Mouse (Mus musculus): Measurements from ENCODE around the gene Srxn1. TPM values are rescaled to one million over a fixed set of nuclear protein-coding genes. Genes with fewer than 3 reads are reported as not detected.
A peak's percentile ranks its signal among the peaks of the same experiment; 100 is the strongest.

Gene Srxn1
- polyA plus RNA-seq, 1 experiment from 2014 or later, result 9.4 TPM

DNA sequence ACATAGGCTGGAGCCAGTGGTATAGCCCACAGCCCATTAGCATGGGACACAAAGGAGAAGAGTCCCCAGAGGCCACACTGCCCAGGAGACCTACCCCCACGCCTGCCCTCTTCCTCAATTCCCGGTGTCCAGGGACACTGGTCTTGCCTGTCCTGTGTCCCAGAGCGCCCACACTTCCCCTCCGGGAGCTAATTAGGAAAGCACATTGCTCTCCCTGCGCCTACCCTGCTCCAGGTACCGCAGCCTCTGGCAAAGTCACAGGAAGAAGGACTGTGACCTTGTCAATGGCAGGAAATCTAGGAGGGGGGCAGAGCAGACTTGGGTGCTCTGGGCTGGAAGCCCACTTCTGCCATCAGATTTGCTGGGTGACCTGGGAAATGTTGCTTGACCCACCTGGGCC lies 45.1 kb downstream of the Srxn1 start:
- Histone ChIP-seq H3K36me3 (no peaks in the 10 kb centered on the region), H3K9ac (no peak overlapping the region), H3K4me3 (no peak overlapping the region), H3K9me3 (no peaks in the 10 kb centered on the region), H3K4me2 (replicated peaks) (no peak overlapping the region), H3K27me3 (peaks cover 24% of the 10 kb centered on the region), H3K4me1 (peaks cover 5% of the 10 kb centered on the region), H3K27ac (no peak overlapping the region)
- ATAC-seq (ENCODE audit: low FRiP score, low read depth), result no peak
- WGBS, result 63% methylated on average over 6 of the region's 6 CpGs

DNA sequence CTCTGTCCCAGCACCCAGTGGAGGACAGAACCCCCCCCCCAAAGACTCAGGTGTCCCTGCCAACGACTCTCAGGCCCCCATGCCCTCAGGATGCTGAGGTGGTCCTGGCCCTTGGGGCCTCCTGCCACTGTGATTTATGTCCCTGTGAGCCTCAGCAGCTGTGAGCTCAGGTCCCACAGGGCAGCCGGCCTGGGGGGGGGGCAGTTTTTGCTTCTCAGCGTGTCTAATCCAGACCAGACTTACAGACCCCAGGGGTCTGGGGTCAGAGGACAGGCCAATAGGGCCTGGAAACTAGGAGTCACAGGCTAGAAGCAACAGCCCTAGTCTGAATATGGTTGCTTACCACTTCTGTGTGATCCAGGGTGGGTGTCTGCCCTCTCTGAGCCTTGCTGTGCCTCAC lies 48.0 kb downstream of the Srxn1 start:
- no peaks in the 10 kb centered on the region for H3K36me3 ChIP-seq
- no peak overlapping the region for H3K4me3 ChIP-seq
- ATAC-seq (ENCODE audit: low FRiP score, low read depth), result no peak
- WGBS, result 16% methylated on average over 3 of the region's 3 CpGs
- H3K4me1 ChIP-seq, result peaks cover 13% of the 10 kb centered on the region
- H3K9ac ChIP-seq, result no peak overlapping the region
- H3K27me3 ChIP-seq, result no peaks in the 10 kb centered on the region
- no peak overlapping the region for H3K4me2 ChIP-seq (replicated peaks)
- H3K9me3 ChIP-seq, result no peaks in the 10 kb centered on the region
- no peak overlapping the region for H3K27ac ChIP-seq

DNA sequence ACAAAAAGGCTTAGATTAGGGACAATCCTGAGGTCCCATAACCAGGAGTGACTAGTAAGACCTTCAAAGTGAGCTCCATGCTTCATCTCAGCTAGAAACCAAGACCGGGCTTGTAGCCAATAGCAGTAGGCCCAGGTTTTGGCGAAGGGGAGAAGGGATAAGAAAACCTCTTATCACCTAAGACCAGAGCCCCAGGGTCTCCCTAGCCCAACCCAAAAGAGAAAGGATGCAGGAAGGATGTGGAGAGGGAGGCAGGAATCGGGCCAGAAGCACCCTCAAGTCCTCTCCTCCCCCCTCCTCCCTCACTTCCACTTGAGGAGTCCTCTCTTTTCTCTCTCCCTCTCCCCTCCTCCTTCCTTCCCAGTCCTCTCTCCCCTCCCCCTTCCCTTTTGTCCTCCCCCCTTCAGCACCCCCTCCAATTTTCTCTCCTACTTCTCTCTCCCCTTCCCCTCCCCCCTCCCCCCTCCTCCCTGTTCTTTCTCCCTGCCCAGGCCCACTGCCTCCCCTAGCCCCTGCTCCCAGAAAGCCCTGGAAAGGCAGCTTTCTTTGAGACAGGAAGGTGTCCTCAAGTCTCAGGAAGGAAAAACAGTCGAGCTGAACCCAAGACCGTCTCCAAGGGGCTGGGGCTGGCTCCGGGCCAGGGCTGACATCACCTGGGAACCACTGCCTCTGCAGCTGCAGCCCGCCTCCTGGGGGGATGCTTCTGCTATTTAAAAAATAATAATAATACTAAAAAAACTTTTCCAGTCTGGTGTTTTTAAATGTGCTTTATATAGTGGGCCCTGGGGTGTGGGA lies 50.3 kb downstream of the Srxn1 start:
- Histone ChIP-seq H3K4me2 (replicated peaks) (0 out of 2 replicates have a peak overlapping the region, but pooled peaks have one; percentile 5), H3K27me3 (no peaks in the 10 kb centered on the region), H3K27ac (peak overlapping the region; percentile 44; the same call in 1 of the 2 replicates), H3K4me1 (peaks cover 13% of the 10 kb centered on the region), H3K9ac (no peak overlapping the region), H3K36me3 (no peaks in the 10 kb centered on the region), H3K4me3 (no peak overlapping the region), H3K9me3 (peaks cover 7% of the 10 kb centered on the region; the same call in 1 of the 2 replicates)
- 39% methylated on average over 7 of the region's 7 CpGs for WGBS
- ATAC-seq (ENCODE audit: low FRiP score, low read depth), result peak; percentile 81

DNA sequence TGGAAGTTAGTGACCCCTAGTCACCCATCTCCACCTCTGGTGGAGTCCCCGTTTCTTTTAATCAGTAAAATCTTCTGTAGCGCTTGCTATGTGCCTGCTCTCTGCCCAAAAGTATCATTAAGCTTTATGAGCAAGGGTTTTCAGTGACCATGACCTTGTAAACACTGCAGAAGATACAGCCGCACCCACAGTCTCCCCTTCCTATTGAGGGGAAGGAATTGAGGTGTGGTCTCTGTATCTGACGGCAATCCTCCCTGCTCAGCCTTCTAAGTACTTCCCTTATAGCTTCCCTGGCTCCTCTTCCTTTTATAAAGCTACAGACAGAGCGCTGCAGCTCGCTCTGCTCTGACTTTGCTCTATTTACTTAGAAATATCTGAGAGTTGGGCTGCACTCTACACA lies 51.2 kb downstream of the Srxn1 start:
- no peak overlapping the region for H3K27ac ChIP-seq
- no peak overlapping the region for H3K4me2 ChIP-seq (replicated peaks)
- no peaks in the 10 kb centered on the region for H3K36me3 ChIP-seq
- no peak overlapping the region for H3K4me3 ChIP-seq
- H3K9ac ChIP-seq, result no peak overlapping the region
- no peak for ATAC-seq (ENCODE audit: low FRiP score, low read depth)
- 67% methylated on average over 6 of the region's 6 CpGs for WGBS
- H3K27me3 ChIP-seq, result no peaks in the 10 kb centered on the region
- peaks cover 7% of the 10 kb centered on the region; the same call in 1 of the 2 replicates for H3K9me3 ChIP-seq
- H3K4me1 ChIP-seq, result peaks cover 13% of the 10 kb centered on the region

DNA sequence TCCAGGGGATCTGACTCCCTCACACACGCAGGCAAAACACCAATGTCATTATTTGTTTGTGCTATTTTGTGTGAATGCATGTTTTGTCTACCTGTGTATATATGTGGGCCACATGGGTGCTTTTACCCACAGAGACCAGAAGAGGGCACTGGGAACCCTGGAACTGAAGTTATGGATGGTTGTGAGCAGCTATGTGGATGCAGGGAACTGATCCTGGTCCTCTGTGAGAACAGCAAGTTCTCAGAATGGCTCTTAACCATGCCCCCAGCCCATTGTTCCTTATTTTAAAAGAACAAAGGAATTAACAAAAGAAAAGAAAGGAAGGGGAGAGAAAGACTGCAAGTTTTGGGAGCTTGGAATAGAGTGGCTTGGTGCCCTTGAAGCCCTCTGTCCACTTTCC lies 54.2 kb downstream of the Srxn1 start:
- H3K4me2 ChIP-seq (replicated peaks), result no peak overlapping the region
- H3K9ac ChIP-seq, result no peak overlapping the region
- peaks cover 7% of the 10 kb centered on the region; the same call in 1 of the 2 replicates for H3K9me3 ChIP-seq
- H3K4me1 ChIP-seq, result peaks cover 13% of the 10 kb centered on the region
- H3K4me3 ChIP-seq, result no peak overlapping the region
- WGBS, result 82% methylated on average over 1 of the region's 1 CpGs
- no peaks in the 10 kb centered on the region for H3K27me3 ChIP-seq
- no peak for ATAC-seq (ENCODE audit: low FRiP score, low read depth)
- no peak overlapping the region for H3K27ac ChIP-seq
- H3K36me3 ChIP-seq, result no peaks in the 10 kb centered on the region

Other genes with a start within 250 kb of the Srxn1 start
- gene Angpt4, start 194.3 kb upstream of the Srxn1 start, polyA plus RNA-seq (2015; fragmentation: Nextera tagmentation; extraction: Ambion mirVana), result 0.22 and 0.43 TPM in 2 replicates
- gene Fam110a, start 125.3 kb upstream of the Srxn1 start, polyA plus RNA-seq (2015; fragmentation: Nextera tagmentation; extraction: Ambion mirVana), result 23.0 and 25.4 TPM in 2 replicates
- 1.6 and 1.8 TPM in 2 replicates for gene Slc52a3, start 109.0 kb upstream of the Srxn1 start, polyA plus RNA-seq (2015; fragmentation: Nextera tagmentation; extraction: Ambion mirVana)
- gene Scrt2, start 24.0 kb upstream of the Srxn1 start, polyA plus RNA-seq (2015; fragmentation: Nextera tagmentation; extraction: Ambion mirVana), result not detected in 2 replicates
- 7.6 and 8.8 TPM in 2 replicates for gene Tcf15, start 38.0 kb downstream of the Srxn1 start, polyA plus RNA-seq (2015; fragmentation: Nextera tagmentation; extraction: Ambion mirVana)
- gene Csnk2a1, start 121.3 kb downstream of the Srxn1 start, polyA plus RNA-seq (2015; fragmentation: Nextera tagmentation; extraction: Ambion mirVana), result 99.4 and 109 TPM in 2 replicates
- gene Tbc1d20, start 188.3 kb downstream of the Srxn1 start, polyA plus RNA-seq (2015; fragmentation: Nextera tagmentation; extraction: Ambion mirVana), result 47.1 and 47.7 TPM in 2 replicates
- 83.3 and 86.9 TPM in 2 replicates for gene Rbck1, start 227.1 kb downstream of the Srxn1 start, polyA plus RNA-seq (2015; fragmentation: Nextera tagmentation; extraction: Ambion mirVana)
- gene Trib3, start 238.5 kb downstream of the Srxn1 start, polyA plus RNA-seq (2015; fragmentation: Nextera tagmentation; extraction: Ambion mirVana), result 1.5 and 2.2 TPM in 2 replicates